Mouse (Mus musculus): ENCODE measurements around the gene Lmx1a.

Lmx1a gene

GRCm38 (mm10) chr1:167788684-167789413 is 99.8 kb downstream of the Lmx1a start:
- DNase-seq (ENCODE audit: low spot score), result no peak

DNA sequence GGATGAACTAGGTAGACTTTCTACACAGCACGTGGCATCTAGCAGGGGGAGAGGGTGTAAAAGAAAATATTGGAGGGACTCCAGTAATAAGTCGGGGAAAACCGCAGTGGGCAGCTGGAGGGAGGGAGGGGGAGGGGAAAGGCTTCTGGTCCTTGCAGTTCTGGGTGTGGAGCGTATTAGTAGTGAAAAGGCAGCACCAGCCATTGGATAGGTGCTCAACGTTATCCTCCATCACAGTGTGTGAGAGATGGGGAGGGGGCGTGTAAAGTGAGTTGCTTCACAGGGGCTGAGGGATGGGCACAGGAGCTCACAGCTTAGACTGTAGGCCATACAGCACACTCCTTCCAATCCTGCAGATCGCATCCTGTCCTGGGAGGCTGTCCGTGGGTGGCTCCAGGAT is 100.4 kb downstream of the Lmx1a start:
- DNase-seq (ENCODE audit: low spot score), result no peak

- no peak for DNase-seq (ENCODE audit: low spot score)
These were observed 101.7 kb downstream of the Lmx1a start for GRCm38 (mm10) chr1:167790688-167791087.

- DNase-seq (ENCODE audit: low spot score), result no peak
These were observed 102.2 kb downstream of the Lmx1a start for GRCm38 (mm10) chr1:167791221-167791620.

- no peak for DNase-seq (ENCODE audit: low spot score)
These were observed 112.9 kb downstream of the Lmx1a start for GRCm38 (mm10) chr1:167801923-167802322.

- DNase-seq (ENCODE audit: low spot score), result no peak
These were observed 113.7 kb downstream of the Lmx1a start for GRCm38 (mm10) chr1:167802510-167803271.

- no peak for DNase-seq (ENCODE audit: low spot score)
These were observed 114.4 kb downstream of the Lmx1a start for GRCm38 (mm10) chr1:167803351-167803981.

DNA sequence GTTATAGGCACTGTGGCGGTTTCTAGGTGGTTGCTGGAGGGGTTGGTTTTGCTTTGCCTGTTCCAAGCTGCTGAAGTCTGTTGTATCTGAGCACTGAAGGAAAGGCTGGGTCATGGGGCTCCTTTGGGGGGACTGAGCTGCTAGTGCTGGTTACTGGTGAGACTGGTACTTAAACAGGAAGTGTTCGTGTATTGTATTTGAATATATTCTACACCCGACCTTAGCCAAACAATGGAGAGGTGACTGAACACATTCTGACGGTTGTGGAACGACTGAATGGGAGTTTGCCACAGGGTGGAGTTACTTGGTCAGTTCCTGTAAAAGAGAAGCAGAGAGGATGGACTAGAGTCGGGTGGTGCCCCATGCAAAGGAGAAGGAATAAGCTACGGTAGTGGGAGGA is 115.8 kb downstream of the Lmx1a start:
- no peak for DNase-seq (ENCODE audit: low spot score)

GRCm38 (mm10) chr1:167811141-167811540 is 122.1 kb downstream of the Lmx1a start:
- DNase-seq (ENCODE audit: low spot score), result no peak

DNA sequence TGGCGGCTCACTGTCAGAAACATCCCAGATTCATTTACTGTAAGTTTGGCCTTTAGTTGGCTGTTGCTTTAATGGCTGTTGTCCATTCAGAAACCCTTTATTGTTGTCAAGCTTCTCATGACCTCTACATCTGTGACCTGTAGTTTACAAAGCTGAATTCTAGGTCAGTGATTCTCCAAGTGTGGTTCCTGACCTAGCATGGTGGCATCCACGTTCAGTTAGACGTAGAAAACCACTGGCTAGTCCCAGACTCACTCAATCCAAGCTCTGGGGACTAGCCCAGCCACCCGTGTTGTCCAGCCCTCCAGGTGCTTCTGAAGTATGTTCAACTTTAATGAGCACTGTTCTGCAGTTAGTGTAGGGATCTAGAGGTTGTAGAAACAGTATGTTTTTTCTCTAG is 126.1 kb downstream of the Lmx1a start:
- no peak for DNase-seq (ENCODE audit: low spot score)

GRCm38 (mm10) chr1:167817028-167817427 is 128.0 kb downstream of the Lmx1a start:
- DNase-seq (ENCODE audit: low spot score), result no peak

- DNase-seq (ENCODE audit: low spot score), result no peak
These were observed 128.6 kb downstream of the Lmx1a start for GRCm38 (mm10) chr1:167817616-167818015.

GRCm38 (mm10) chr1:167820031-167820430 is 131.0 kb downstream of the Lmx1a start:
- DNase-seq (ENCODE audit: low spot score), result no peak

- DNase-seq (ENCODE audit: low spot score), result no peak
These were observed 132.1 kb downstream of the Lmx1a start for GRCm38 (mm10) chr1:167821125-167821524.

DNA sequence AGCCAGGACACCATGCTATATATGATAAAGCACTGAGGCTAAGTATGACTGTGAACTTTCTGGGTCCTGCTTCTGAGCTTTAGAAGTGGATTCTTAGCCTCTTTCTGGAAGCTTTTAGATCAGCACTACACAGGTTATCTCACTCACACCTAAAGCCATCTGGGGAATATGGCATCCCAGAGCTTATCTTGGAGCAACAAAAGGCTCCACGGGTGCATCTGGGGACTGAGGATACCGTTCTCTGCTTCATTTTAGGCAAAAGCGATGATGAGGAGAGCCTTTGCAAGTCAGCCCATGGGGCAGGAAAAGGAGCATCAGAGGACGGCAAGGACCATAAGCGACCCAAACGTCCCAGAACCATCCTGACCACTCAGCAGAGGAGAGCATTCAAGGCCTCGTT is 141.3 kb downstream of the Lmx1a start:
- DNase-seq (ENCODE audit: low spot score), result no peak

DNA sequence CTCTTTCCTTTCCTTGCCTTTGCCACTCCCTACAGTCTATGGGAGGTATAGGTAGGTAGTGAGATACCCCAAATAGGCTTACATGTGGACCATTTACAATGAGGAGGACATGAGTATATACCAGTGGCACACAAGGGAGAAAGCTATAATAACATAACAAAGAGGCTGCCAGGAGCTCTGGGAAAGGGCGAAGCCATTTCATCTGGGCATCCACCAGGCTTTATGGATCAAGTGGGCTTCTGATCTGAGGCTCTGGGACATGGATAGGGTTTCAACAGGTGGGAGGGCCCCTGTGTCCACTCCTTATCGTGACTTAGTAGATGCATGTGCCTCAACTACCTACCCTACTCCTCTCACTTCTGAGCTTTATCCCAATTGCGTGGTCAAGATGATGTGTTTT is 142.6 kb downstream of the Lmx1a start:
- no peak for DNase-seq (ENCODE audit: low spot score)

DNA sequence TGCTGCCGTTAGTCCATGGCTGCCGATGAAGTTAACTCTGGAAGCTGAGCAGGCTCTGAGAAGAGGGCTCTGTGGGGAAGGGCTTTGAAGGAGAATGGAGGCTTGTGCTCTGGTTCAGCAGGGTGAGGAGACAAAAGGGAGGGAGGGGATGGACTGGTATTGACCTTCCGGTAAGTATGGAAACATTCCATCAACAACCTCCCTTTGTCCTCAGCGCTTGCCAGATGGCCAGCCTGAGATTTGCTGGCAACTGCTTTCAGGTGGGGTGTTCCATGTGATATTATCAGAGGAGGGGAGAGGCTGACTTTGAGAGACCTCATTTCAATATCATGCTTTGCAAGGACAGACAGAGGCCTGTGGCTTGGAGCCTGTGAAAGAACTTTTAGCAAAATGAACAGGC is 165.8 kb downstream of the Lmx1a start:
- DNase-seq (ENCODE audit: low spot score), result no peak

- no peak for DNase-seq (ENCODE audit: low spot score)
These were observed 183.0 kb downstream of the Lmx1a start for GRCm38 (mm10) chr1:167872028-167872427.

DNA sequence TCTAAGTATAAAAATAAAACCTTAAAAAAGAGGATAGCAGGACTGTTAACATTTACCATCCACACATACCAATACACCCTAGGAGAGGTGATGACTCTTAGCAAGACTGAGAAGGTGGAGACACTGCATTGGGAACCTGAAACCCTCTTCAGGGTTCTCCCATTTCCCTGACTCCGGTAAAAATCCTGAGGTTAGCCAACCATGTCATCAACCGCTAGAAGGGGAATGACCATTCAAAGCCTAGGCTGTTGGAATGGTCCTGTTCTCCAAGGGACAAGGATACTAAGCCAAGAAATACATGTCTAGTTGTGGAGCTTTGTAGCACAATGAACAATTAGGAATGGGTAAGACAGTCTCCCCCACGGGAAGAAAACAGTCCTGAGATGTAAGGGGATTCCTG is 185.1 kb downstream of the Lmx1a start:
- DNase-seq (ENCODE audit: low spot score), result no peak

DNA sequence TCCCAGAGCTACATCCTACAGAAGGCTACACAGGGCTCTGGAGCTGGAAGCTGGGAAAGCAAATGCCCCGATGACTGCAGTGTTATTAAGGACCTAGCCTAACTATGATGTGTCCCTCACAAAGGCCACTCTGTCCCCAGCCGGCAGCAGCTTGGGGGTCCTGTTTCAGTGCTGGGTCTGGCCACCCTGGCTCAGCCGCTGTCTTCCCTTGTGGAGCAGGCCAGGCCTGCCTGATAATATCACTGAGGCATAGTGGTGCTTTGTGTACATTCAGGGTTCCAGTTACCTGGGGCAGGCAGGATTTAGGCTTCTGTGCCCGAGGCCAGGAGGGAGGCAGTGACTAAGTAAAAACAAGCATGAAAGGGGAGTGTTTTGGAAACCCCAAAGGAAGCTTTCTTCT is 188.9 kb downstream of the Lmx1a start:
- DNase-seq (ENCODE audit: low spot score), result no peak

- no peak for DNase-seq (ENCODE audit: low spot score)
These were observed 189.3 kb downstream of the Lmx1a start for GRCm38 (mm10) chr1:167878354-167878753.

GRCm38 (mm10) chr1:167885776-167886175 is 196.7 kb downstream of the Lmx1a start:
- DNase-seq (ENCODE audit: low spot score), result no peak

DNA sequence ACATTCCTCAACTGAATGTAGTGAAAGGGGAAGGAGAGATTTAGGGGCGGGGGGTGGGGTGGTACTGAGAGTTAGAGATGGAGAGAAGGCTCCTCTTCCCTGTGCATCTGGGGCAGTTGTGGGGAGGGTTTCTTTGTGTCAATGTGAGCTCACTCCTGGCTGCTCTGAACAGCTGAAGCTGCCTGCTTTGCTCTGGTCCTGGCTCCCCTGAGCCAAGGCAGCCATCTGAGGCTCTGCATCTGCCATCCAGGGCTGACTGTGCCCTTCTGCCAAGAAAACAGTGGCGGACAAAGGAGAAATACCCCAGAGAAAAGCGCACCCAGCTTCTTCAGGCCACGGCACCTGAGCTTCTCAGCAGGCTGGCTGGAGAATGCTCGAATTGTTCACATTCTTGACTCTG is 199.1 kb downstream of the Lmx1a start:
- DNase-seq (ENCODE audit: low spot score), result no peak

All from MN1 (cell line).